Mouse (Mus musculus) lung, postnatal 36 days (tissue): ENCODE measurements around the gene Smyd3.

Experiments
- DNase-seq: peaks from one replicate; pipeline ENCODE4 v3.0.0; 2022; ENCODE audit warnings: mixed read lengths

The Smyd3 gene

GRCm38 (mm10) chr1:179059286-179060112 is 458.3 kb downstream of the Smyd3 start:
- DNase-seq, result no peak

- no peak for DNase-seq
Measured at GRCm38 (mm10) chr1:179058675-179059074, 459.2 kb downstream of the Smyd3 start.

- DNase-seq, result no peak
Measured at GRCm38 (mm10) chr1:179055760-179056159, 462.1 kb downstream of the Smyd3 start.

- no peak for DNase-seq
Measured at GRCm38 (mm10) chr1:179054385-179055116, 463.3 kb downstream of the Smyd3 start.

GRCm38 (mm10) chr1:179052545-179053180 is 465.2 kb downstream of the Smyd3 start:
- DNase-seq, result no peak

- DNase-seq, result no peak
Measured at GRCm38 (mm10) chr1:179047931-179048596, 469.8 kb downstream of the Smyd3 start.

GRCm38 (mm10) chr1:179045856-179046714 is 471.8 kb downstream of the Smyd3 start:
- peak; percentile 64 for DNase-seq

GRCm38 (mm10) chr1:179044165-179044564 is 473.7 kb downstream of the Smyd3 start:
- DNase-seq, result no peak

- DNase-seq, result no peak
Measured at GRCm38 (mm10) chr1:179043644-179044043, 474.2 kb downstream of the Smyd3 start.

- peak; percentile 16 for DNase-seq
Measured at GRCm38 (mm10) chr1:179041905-179042337, 475.9 kb downstream of the Smyd3 start.

GRCm38 (mm10) chr1:179041231-179041904 is 476.5 kb downstream of the Smyd3 start:
- DNase-seq, result no peak

GRCm38 (mm10) chr1:179038801-179039200 is 479.0 kb downstream of the Smyd3 start:
- DNase-seq, result no peak

GRCm38 (mm10) chr1:179032947-179033346 is 484.9 kb downstream of the Smyd3 start:
- DNase-seq, result no peak

GRCm38 (mm10) chr1:179031581-179031980 is 486.3 kb downstream of the Smyd3 start:
- DNase-seq, result no peak

GRCm38 (mm10) chr1:179026614-179027013 is 491.2 kb downstream of the Smyd3 start:
- no peak for DNase-seq

- DNase-seq, result no peak
Measured at GRCm38 (mm10) chr1:179025169-179025568, 492.7 kb downstream of the Smyd3 start.

- no peak for DNase-seq
Measured at GRCm38 (mm10) chr1:179023486-179023885, 494.4 kb downstream of the Smyd3 start.

GRCm38 (mm10) chr1:179017428-179017827 is 500.4 kb downstream of the Smyd3 start:
- DNase-seq, result no peak

- no peak for DNase-seq
Measured at GRCm38 (mm10) chr1:179013021-179013420, 504.8 kb downstream of the Smyd3 start.

- peak; percentile 65 for DNase-seq
Measured at GRCm38 (mm10) chr1:179012273-179012672, 505.6 kb downstream of the Smyd3 start.

- DNase-seq, result no peak
Measured at GRCm38 (mm10) chr1:179010756-179011155, 507.1 kb downstream of the Smyd3 start.
